Mouse (Mus musculus) midbrain, embryonic 13.5 days (tissue): ENCODE measurements around the gene Sost. TPM values are rescaled to one million over a fixed set of nuclear protein-coding genes. Genes with fewer than 3 reads are reported as not detected.

Source experiments
- polyA plus RNA-seq: library from polyadenylated mRNA; unstranded; fragments of >200 nt; fragmentation: Nextera tagmentation; extraction: Ambion mirVana; gene quantifications from 2 replicates; pipeline ENCODE4 v1.2.1, GENCODE M21; 2015

The Sost gene
- polyA plus RNA-seq, 1 experiment from 2014 or later: 0.07 TPM

Other genes starting within 250 kb of the Sost start
- gene Dhx8, start 234.1 kb downstream of the Sost start, polyA plus RNA-seq: 39.0 and 41.4 TPM in 2 replicates
- 1.9 and 4.1 TPM in 2 replicates for gene Etv4, start 181.6 kb downstream of the Sost start, polyA plus RNA-seq
- gene Meox1, start 72.6 kb downstream of the Sost start, polyA plus RNA-seq: 0.12 and 0.13 TPM in 2 replicates
- not detected in 2 replicates for gene Cfap97d1, start 17.3 kb upstream of the Sost start, polyA plus RNA-seq
- 11.3 and 11.8 TPM in 2 replicates for gene Dusp3, start 20.0 kb upstream of the Sost start, polyA plus RNA-seq
- 45.3 and 46.4 TPM in 2 replicates for gene Mpp3, start 61.4 kb upstream of the Sost start, polyA plus RNA-seq
- gene Cd300lg, start 74.5 kb upstream of the Sost start, polyA plus RNA-seq: 0.32 and 0.40 TPM in 2 replicates
- 24.5 and 26.7 TPM in 2 replicates for gene Mpp2, start 121.5 kb upstream of the Sost start, polyA plus RNA-seq
- gene Ppy, start 134.3 kb upstream of the Sost start, polyA plus RNA-seq: not detected in 2 replicates
- gene Pyy, start 140.8 kb upstream of the Sost start, polyA plus RNA-seq: not detected in 2 replicates
- 0.09 TPM in 1 of 2 replicates, not detected in the other for gene Nags, start 178.5 kb upstream of the Sost start, polyA plus RNA-seq
- gene Tmem101, start 189.4 kb upstream of the Sost start, polyA plus RNA-seq: 40.5 and 42.5 TPM in 2 replicates
- 141 and 156 TPM in 2 replicates for gene Lsm12, start 218.3 kb upstream of the Sost start, polyA plus RNA-seq
- gene G6pc3, start 222.6 kb upstream of the Sost start, polyA plus RNA-seq: 31.4 and 32.9 TPM in 2 replicates